Mouse (Mus musculus) liver, embryonic 14.5 days (tissue): ENCODE results near the gene 4930444G20Rik. TPM values are rescaled to one million over a fixed set of nuclear protein-coding genes. Genes with fewer than 3 reads are reported as not detected.
"Not testable (repeated sequence)": the region's sequence is repeated elsewhere in the genome, so short reads cannot be mapped to it uniquely, and the experiment has no call there.

Source experiments
- ATAC-seq: fragments of 200-750 bp; cut with Nextera tagmentation; 2 replicates; pipeline ENCODE4 v1.8.0; 2017; ENCODE audit warnings: moderate number of reproducible peaks, mild to moderate bottlenecking, moderate library complexity; ENCODE audit not compliant: insufficient read depth
- DNase-seq, 3 experiments: peaks; one replicate each; pipeline ENCODE4 v3.0.0-alpha.2; 2012 to 2013; ENCODE audit warnings: low read depth in 3 of 3, low spot score in 3 of 3
- H3K27ac ChIP-seq: fragments of 300-500 bp; sonication (generic); 2 replicates; pipeline ENCODE4 v1.5.1; 2014; ENCODE audit warnings: moderate library complexity, mild to moderate bottlenecking, control low read depth, inconsistent platforms
- H3K27me3 ChIP-seq: fragments of 300-500 bp; sonication (generic); 2 replicates; pipeline ENCODE4 v1.6.1; 2014; ENCODE audit warnings: mild to moderate bottlenecking, low read length, moderate library complexity; ENCODE audit not compliant: control insufficient read depth, insufficient read depth
- H3K36me3 ChIP-seq: fragments of 300-500 bp; sonication (generic); replicated peaks from 2 replicates; pipeline ENCODE4 v1.6.1; 2014; ENCODE audit warnings: low read depth; ENCODE audit not compliant: control insufficient read depth, insufficient read depth
- H3K4me1 ChIP-seq, 2 experiments: fragments of 200-500 bp in 1 of 2; fragments of 300-500 bp in 1 of 2; sonication (generic) in 1 of 2; replicated peaks; 2 replicates each; pipeline ENCODE4 v1.6.1; 2012 to 2014; ENCODE audit warnings: antibody characterized with exemption in 1 of 2, inconsistent platforms in 1 of 2, low read length in 1 of 2; ENCODE audit not compliant: control insufficient read depth in 2 of 2, insufficient read depth in 2 of 2
- H3K4me2 ChIP-seq: fragments of 300-500 bp; sonication (generic); 2 replicates; pipeline ENCODE4 v1.6.1; 2014; ENCODE audit warnings: low read depth, mild to moderate bottlenecking, control low read depth, moderate library complexity
- H3K4me3 ChIP-seq, 2 experiments: fragments of 200-500 bp in 1 of 2; fragments of 300-500 bp in 1 of 2; sonication (generic) in 1 of 2; 2 replicates each; pipeline ENCODE4 v1.5.1; 2012 to 2014; ENCODE audit warnings: low read depth in 2 of 2, low read length in 2 of 2, mild to moderate bottlenecking in 2 of 2, control low read depth in 1 of 2, inconsistent platforms in 1 of 2, moderate library complexity in 1 of 2; ENCODE audit not compliant: insufficient read depth in 1 of 2
- H3K9ac ChIP-seq: fragments of 300-500 bp; sonication (generic); replicated peaks from 2 replicates; pipeline ENCODE4 v1.6.1; 2014; ENCODE audit warnings: mild to moderate bottlenecking, control low read depth, moderate library complexity
- H3K9me3 ChIP-seq: fragments of 300-500 bp; sonication (generic); 2 replicates; pipeline ENCODE4 v1.6.1; 2016; ENCODE audit warnings: low read length, mixed read lengths; ENCODE audit not compliant: control insufficient read depth
- CTCF ChIP-seq: IDR thresholded peaks from 2 replicates; pipeline ENCODE4 v1.5.1; 2016; ENCODE audit warnings: antibody characterized with exemption, low read depth, control low read depth
- EP300 ChIP-seq: IDR thresholded peaks from 2 replicates; pipeline ENCODE4 v1.6.1; 2016; ENCODE audit warnings: antibody characterized with exemption, low read depth
- WGBS: fragments of 180-500 bp; shearing (Covaris S2); extraction: QIAGEN DNeasy Blood & Tissue Kit; methylation state at CpG from one replicate; pipeline ENCODE4 v1.1.7; 2014; ENCODE audit not compliant: insufficient replicate concordance; 5-methylcytosine and 5-hydroxymethylcytosine counted together
- polyA plus RNA-seq, 2 experiments: library from polyadenylated mRNA; depleted of rRNA in 1 of 2; stranded (reverse) in 1 of 2; unstranded in 1 of 2; fragments of >200 nt; fragmentation: Nextera tagmentation in 1 of 2; extraction: Ambion mirVana in 1 of 2; gene quantifications; 2 replicates each; pipeline versions ENCODE4 v1.2.1 to v1.2.3; 2012 to 2014

4930444G20Rik gene
- polyA plus RNA-seq, 2 experiments, result not detected

GRCm38 (mm10) chr10:22059415-22059814 is 8.5 kb downstream of the 4930444G20Rik start:
- Histone ChIP-seq H3K27ac (no peak overlapping the region), H3K27me3 (no peaks in the 10 kb centered on the region), H3K36me3 (no peaks in the 10 kb centered on the region), H3K9me3 (no peaks in the 10 kb centered on the region), H3K4me1 (0 out of 4 replicates have a peak, but pooled peaks cover 0 to 2% of the 10 kb centered on the region in 2 experiments), H3K4me3 (no peak overlapping the region), H3K9ac (no peak overlapping the region), H3K4me2 (no peak overlapping the region)
- TF ChIP-seq EP300, result no peak
- TF ChIP-seq CTCF, result no peak
- 78% methylated on average over 2 of the region's 2 CpGs for WGBS
- no peak for DNase-seq
- no peak for ATAC-seq

DNA sequence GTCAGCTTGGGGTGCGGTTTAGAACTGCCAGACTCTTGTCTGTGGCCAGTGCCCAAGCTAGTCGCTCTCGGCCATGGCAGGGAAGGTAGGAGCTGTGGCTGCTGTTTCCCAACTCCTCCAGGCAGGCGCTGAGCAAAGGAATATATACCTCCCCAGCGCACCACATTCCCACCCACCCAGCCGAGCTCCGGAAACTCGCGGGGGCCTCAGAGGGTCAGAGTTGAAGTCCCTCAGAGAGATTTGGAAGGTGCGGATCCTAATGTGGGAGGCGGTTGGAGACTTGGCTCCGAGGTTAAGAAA is 8.9 kb downstream of the 4930444G20Rik start:
- DNase-seq (no peak), ATAC-seq (no peak)
- WGBS, result 13% methylated on average over 12 of the region's 12 CpGs
- Histone ChIP-seq H3K4me2 (peak overlapping the region; percentile 61), H3K9ac (no peak overlapping the region), H3K4me1 (0 out of 4 replicates have a peak, but pooled peaks cover 0 to 2% of the 10 kb centered on the region in 2 experiments), H3K4me3 (peak overlapping the region; percentile 40 to 59), H3K27me3 (no peaks in the 10 kb centered on the region), H3K36me3 (no peaks in the 10 kb centered on the region), H3K9me3 (no peaks in the 10 kb centered on the region), H3K27ac (no peak overlapping the region)
- TF ChIP-seq CTCF, result no peak
- TF ChIP-seq EP300, result no peak

- Histone ChIP-seq H3K27me3 (no peaks in the 10 kb centered on the region), H3K4me2 (peak overlapping the region; percentile 61), H3K9ac (no peak overlapping the region), H3K4me1 (0 out of 4 replicates have a peak, but pooled peaks cover 0 to 2% of the 10 kb centered on the region in 2 experiments), H3K9me3 (no peaks in the 10 kb centered on the region), H3K4me3 (peak overlapping the region; percentile 40 to 59), H3K27ac (no peak overlapping the region), H3K36me3 (no peaks in the 10 kb centered on the region)
- ATAC-seq, result peak; percentile 92
- no peak for TF ChIP-seq CTCF
- TF ChIP-seq EP300, result no peak
- DNase-seq, result peak; percentile 16 to 67 (median 26)
- WGBS, result 12% methylated on average over 41 of the region's 41 CpGs
Observed at GRCm38 (mm10) chr10:22058218-22059025, 9.5 kb downstream of the 4930444G20Rik start.

GRCm38 (mm10) chr10:22055308-22055707 is 12.6 kb downstream of the 4930444G20Rik start:
- no peak for DNase-seq
- Histone ChIP-seq H3K9me3 (no peaks in the 10 kb centered on the region), H3K27me3 (no peaks in the 10 kb centered on the region), H3K9ac (no peak overlapping the region), H3K4me1 (0 out of 4 replicates have a peak, but pooled peaks cover 0 to 2% of the 10 kb centered on the region in 2 experiments), H3K4me3 (no peak overlapping the region), H3K27ac (no peak overlapping the region), H3K36me3 (no peaks in the 10 kb centered on the region), H3K4me2 (no peak overlapping the region)
- TF ChIP-seq EP300 (no peak), CTCF (no peak)
- ATAC-seq, result no peak

DNA sequence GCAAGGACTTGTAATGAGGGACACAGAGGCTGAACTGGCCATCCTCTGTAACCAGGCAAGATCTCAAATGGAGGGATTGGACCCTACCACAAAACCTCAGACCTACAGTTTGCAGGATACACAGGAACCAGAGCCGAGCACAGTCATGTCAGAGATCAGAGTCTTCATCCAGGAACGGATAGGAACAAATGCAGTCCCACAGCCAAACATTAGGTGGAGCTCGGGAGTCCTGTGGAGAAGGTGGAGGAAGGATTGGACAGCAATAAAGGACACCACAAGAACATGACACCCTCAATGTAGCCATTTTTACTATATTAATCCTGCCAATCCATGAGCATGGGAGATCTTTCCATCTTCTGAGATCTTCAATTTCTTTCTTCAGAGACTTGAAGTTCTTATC is 31.6 kb downstream of the 4930444G20Rik start:
- not testable (repeated sequence) for DNase-seq, H3K9me3 ChIP-seq, H3K4me3 ChIP-seq, H3K27me3 ChIP-seq, H3K4me2 ChIP-seq, H3K36me3 ChIP-seq, ATAC-seq, H3K4me1 ChIP-seq, H3K27ac ChIP-seq, H3K9ac ChIP-seq
- peak; percentile 60 for TF ChIP-seq CTCF
- 3% methylated on average over 3 of the region's 3 CpGs for WGBS
